Mouse (Mus musculus): ENCODE data around the gene Trpm4.

Trpm4 gene

DNA sequence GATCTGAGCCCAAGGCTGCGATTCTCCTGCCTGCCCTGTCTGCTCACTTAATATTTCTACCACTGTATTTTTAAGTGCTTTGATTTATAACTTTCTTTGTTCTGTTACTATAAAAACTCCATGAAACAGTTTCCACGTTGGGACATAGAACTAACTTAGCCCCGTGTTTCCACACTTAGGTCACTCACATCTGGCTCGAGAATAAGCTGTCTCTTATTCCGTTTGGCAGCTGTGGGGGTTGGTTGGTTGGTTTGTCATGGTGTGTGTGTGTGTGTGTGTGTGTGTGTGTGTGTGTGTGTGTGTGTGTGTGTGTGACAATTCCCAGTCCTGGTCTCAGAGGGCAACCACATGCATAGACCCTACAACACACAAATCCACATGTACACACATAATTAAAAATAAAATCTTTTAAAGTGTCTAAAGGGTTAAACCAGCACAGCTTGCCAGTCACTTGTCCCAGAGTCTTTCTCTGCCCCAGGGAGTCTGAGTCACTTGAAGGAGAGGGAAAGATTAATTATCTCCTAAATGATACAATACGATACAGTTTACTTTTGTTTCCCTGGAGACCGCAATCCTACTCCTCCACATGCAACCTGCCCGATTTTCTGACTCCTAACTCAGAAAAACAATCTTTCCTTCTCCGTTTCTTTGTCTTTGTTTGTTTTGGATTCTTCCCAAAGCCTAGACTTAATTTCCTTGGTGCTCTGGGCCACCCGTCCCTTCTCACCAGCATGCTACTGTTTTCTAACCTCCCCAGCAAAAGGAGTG is 20.7 kb downstream of the Trpm4 start:
- DNase-seq (ENCODE audit: low spot score in 2 of 2) = no peak

DNA sequence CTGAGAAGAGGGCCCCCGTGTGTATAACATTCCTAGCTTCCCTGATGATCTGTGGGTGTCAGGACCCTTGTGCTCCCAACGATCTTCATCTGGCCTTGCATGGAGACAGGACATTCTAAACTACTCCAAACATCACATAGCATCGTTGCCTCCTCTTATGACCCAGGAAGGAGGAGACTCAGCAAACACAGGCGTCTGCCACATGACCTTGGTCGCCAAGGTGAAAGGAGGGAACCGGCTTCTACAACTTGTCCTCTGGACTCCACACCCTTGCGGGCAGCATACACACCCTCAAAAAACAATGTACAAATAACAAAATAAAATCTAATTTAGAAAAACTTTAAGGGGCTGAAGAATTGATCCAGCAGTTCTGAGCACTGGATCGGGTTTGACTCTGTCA is 21.6 kb downstream of the Trpm4 start:
- DNase-seq (ENCODE audit: low spot score in 2 of 2) = no peak

DNA sequence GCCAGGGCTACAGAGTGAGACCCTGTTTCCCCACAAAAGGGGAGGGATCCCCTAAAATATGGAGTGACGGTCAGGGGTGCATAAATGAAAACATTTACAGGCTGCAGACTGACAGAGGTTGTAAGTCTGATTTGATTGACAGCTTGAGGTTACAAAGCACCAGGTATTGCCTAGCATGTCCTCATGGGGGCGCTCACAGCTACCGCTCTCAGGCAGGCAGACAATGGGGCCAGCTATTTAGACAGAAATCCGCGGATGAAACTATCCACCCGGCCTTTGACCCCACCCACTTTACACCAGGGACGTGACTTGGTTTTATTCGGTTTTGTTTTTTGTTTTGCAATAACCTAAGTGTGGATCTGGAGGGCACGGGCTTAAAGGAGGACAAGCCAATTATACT is 24.1 kb downstream of the Trpm4 start:
- DNase-seq (ENCODE audit: low spot score in 2 of 2) = no peak

DNA sequence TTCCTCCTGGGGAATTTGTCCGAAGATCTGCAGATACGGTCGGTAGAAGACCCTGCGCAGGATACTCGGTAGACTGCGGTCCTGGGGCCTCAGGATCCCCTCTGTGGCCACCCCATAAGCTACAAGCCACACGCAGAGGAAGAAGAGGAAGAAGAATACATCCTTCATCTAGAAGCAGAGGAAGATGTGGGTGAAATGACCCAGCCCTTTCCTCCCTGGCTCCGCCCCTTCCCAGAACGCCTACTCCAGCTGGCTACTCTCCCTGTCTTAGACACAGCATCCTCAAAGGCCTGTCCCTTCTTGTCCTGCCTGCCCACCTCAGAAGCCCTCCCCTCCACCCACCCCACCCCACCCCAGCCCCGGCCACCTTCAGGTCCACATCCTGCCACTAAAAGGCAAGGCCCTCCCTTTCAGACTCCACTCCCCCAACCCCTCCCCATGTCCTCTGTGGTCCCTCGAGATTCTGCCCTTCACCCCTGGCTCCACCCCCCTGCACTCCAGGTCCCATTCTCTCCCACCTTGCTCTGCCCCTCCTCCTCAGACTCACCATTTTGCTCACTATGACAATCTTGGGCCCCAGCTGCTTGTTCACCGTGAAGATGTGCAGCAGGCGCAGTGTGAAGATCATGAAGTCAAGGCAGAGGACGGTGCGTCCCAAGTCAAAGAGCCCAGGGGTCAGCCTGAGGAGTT is 24.9 kb downstream of the Trpm4 start:
- DNase-seq (ENCODE audit: low spot score in 2 of 2) = no peak

DNA sequence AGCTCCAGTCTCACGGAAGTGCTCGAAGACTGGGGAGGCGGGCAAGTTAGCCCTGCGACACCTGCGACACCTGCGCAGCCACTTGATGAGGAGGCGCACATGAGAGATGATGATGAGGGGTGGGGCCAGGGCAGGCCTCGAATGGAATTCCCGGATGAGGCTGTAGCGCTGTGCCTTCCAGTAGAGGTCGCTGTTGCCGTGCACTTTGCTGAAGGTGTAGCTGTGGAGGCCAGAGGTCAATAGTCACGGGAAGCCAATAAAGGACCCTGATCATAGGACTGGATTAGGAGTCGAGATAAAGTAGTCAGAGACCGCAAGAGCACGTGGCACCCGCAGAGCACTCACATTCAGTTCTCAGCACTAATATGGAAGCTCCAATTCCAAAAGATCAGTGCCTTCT is 28.3 kb downstream of the Trpm4 start:
- peak in 1 of 2 experiments; percentile 49 for DNase-seq (ENCODE audit: low spot score in 2 of 2)

DNA sequence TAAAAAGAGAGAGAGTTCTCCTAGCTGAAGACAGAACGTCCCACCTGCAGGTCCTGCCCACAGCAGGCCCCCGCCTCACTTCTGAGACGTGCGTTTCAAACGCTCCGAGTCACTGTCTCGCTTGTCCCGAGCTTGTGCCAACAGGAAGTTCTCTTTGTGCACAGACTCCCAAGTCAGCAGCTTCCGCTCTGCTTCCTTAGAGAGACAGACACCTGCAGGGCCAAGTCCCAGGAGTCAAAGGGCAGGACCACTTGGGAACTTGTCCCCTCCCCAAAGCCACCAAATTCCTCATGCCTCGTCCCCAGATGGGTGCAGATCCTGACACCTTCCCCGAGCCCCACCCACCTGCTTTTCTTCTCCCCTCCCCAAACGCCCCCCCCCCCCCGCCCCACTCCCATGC is 28.7 kb downstream of the Trpm4 start:
- no peak for DNase-seq (ENCODE audit: low spot score in 2 of 2)

DNA sequence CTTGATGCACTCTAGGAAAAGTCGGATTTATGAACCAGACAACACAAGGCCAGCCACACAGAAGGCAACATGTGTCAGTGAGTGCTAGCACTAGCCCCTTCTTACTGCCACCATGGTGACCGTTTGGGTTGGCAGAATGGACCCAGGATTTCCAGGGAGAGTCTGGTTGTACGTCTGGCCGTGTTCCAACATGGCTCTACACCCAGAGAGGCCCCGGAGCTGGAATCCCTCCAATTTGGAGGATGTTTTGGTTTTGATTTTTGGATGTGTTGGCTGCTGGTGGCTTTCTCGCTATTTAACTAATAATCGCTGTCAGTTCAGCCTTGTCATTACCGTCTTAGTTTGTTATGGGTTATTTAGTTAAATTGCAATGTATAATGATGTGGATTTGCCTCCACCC is 31.0 kb downstream of the Trpm4 start:
- DNase-seq (ENCODE audit: low spot score in 2 of 2) = no peak

DNA sequence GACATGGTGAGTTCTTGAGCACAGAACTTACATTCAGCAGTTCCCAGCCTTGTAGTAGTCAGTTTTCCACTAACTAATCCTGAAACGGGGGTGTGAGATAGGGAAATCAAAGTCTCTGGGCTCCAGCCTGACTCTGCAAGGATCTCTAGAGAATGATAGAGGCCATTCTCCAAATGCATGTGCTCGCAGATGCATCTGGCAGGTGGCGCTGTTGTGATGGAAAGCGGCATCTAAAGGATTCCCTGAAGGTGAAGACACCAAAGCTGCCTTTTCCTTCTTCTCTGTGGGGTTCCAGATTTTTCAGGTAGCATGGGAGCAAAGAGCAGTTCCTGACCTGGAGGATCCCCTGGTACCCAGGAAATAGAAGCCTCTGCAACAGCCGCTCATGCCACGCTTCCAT is 33.3 kb downstream of the Trpm4 start:
- DNase-seq (ENCODE audit: low spot score in 2 of 2) = peak in 1 of 2 experiments; percentile 69

DNA sequence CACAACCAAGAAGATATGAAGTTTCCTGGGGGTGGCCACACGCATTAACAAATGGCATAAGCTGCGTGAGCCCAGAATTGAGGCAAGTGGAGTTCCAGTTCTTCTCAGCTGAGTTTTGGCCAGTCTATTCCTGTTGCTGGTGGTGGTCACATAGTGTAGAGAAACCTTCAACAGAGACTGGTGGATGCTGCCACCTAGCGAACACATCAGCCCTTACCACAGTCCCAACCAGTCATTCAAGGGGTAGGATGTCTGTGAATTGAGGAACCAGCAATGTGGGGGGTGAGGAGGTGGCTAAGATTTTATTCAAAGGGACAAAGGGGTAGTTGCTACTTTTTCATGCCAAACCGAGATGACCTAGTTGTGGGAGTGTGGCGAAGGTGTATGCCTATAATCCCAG is 33.8 kb downstream of the Trpm4 start:
- peak; percentile 72 to 75 for DNase-seq (ENCODE audit: low spot score in 2 of 2)

DNA sequence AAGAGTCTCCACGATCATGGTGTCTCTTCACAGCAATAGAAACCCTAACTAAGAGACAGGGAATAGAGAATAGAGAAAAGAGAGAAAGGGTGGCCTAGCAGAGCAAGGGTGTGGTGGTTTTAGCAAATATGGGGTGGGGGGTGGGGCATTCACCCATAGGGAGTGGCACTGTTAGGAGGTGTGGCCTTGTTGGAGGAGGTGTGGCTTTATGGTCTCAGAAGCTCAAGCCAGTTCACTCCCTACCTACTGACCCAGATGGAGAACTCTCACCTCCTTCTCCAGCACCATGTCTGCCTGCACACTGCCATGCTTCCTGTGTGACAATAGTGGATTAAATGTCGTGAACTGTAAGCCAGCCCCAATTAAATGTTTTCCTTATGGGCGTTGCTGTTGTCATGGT is 36.0 kb downstream of the Trpm4 start:
- no peak for DNase-seq (ENCODE audit: low spot score in 2 of 2)

DNA sequence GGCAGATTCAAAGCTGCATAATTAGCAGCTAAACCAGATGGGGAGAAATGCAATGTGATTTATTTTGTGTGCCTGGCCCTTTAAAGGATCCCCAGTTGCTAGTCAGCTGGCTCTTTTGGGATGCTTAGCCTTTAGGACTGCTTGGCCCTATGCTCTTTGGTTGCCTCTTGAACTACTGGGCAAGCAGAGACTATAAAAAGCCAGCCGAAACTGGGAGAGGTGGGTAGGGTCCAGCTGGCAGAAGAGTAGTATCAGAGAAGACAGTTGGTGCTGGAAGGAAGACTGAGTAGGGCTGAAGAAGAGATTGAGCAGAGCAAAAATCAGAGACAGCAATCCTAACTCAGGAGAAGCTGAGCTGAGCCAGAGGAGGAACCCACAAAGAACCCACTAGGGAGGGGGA is 37.0 kb downstream of the Trpm4 start:
- no peak for DNase-seq (ENCODE audit: low spot score in 2 of 2)

DNA sequence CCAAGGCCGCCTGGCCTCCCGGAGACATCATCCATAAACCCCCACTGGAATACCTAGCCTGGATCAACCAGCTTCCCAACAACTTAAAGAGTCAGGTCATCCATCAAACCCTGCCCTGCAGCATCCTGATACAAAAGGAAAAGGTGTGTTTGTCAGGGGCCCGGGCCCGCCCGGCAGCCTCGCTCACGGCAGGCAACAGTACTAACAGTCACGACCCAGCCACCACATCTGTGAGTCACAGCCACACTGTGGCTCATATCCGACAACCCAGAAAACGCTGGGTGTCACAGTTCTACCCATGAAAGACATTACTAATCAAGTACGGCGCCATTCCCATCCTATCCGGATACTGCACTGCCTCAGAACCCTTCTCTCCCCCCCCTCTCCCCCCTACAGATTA is 47.1 kb downstream of the Trpm4 start:
- DNase-seq (ENCODE audit: low spot score in 2 of 2) = no peak

DNA sequence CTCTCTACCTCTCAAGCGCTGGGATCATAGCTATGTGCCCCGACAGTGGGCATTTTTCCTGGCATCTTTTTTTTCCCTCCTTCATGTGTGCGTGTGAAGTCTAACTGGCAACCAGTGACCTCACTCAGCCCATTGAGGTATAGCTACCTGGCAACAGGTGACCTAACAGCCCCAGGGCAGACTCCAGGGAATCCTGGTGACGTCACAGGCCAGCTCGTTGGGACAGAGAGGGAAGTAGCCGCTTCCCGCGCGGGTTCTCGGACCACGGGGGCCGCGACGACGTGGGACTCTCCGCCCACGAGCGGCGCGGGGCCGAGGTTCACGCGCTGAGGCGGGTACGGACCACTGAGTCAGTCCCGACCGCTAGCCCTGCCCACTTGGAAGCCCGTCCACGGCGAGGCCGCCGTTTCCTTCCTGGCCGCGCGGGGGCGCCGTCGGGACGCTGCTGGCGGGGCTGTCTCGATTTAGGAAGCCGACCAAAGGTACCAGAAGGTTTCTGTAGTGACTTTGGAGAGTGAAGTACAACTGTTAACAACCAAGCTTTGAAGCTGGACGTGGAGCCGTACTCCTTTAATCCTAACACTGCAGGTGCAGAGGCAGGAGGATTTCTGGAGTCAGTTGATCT is 56.3 kb downstream of the Trpm4 start, which contains the start of gene Slc6a21:
TSS of gene Slc6a21 (plus strand) at position 378 of the 625 bp plus-strand sequence.
- DNase-seq (ENCODE audit: low spot score in 2 of 2) = peak; percentile 34 to 63

DNA sequence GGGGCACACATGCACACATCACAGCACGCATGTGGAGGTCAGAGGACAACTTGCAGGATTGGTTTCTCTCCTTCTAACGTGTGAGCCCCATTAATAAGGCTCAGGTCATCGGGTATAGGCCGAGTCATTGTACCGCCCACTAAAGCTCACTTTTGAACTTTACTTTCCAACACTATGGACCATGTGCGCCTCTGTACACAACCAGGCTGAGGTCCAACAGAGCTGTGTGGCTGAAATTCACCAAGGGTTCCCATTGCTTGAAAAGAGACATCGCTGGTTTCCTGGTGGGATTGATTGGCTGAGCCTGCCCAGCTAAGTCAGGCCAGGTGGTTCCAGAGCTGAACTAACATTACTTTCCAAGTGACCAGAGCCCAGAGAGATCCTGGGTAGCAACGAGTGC is 59.9 kb downstream of the Trpm4 start:
- no peak for DNase-seq (ENCODE audit: low spot score in 2 of 2)

DNA sequence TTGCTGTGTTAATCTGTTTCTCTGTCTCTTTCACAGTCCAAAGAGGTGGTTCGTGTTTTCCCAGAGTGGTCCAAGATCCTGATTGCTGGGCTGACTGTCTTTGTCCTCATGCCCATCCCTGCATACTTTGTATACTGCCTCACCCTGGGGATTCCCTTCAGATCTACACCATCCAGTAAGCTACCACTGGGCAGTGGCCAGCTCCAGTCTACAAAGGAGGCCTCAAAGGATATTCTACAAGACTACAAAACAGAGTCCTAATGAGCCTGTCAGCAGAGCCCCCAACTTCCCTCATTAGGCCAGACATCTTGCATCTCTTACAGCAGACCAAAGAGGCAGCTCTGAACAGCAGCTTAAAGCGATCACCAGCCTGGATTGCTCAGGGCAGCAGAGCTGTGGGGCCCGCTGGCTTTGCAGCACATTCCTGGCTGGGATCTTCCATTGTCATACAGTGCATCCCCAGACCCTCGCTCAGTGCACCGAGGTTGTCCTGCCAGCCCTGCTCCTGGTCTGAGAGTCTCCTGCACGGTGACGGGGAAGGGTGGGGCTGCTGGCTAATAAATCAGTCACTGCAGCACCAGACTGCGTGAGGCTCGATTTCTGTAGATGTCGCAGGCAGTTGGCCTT is 60.7 kb downstream of the Trpm4 start:
- DNase-seq (ENCODE audit: low spot score in 2 of 2) = no peak

DNA sequence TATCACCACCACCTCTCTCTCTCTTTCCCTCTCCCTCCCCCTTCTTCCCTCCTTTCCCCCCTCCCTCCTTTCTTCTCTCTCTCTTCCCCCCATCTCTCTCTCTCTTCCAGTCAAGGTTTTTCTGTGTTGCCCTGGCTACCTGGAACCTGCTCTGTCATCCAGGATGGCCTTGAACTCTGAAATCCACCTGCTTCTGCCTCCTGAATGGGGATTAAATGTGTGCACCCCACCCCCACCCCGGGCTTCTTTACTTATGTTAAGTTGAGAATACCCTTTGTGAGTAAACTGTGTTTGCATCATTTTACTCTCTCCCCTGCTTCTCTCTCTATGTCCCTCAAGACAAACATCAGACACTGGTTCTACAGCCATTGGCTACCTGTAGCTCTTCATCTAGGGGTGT is 68.1 kb downstream of the Trpm4 start:
- DNase-seq (ENCODE audit: low spot score in 2 of 2) = no peak

DNA sequence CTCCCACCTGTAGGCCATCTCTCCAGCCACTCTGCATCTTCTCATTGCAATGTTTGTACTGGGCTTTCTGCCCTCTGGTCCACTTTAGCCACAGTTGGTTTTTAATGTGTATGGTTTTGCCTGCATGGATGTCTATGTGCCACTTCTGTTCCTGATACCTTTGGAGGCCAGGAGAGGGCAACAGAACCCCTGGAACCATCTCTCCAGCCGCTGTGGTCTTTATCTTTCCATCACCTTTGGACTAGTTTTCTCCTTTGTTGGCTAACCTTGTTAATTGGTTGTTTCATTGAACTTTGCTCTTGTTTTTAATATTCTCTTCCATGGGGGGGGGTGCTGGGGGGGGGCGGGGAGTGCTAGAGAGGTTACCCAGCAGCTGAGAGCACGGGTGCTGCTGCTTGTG is 69.2 kb downstream of the Trpm4 start:
- no peak for DNase-seq (ENCODE audit: low spot score in 2 of 2)

DNA sequence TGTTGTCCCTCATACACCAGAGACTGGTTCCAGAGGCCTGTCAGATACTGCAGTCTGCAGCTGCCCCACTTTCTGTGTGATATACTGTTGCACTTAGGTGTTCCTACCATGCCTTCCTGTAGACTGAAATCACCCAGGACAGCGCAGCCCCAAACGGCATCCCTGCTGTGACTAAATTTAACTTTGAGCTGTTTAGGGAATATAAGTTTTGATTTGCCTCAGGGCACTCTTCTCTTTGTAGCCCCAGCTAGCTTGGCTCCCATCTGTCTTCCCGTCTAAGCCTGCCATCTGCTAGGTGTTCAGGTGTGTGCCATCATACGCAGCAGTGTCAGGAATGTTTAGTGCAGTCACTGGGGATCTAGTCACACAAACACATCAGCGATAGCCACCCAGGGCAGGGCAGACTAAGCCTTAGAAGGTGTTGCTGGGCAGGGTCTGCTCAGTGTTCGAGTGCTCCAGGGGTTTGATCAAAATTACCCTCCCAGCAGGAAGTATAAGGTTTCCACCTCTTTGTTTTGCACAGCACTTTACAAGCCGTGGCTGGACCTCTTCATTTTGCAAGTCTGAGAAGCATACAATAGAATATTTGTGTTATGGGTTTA is 70.5 kb downstream of the Trpm4 start:
- DNase-seq (ENCODE audit: low spot score in 2 of 2) = no peak

DNA sequence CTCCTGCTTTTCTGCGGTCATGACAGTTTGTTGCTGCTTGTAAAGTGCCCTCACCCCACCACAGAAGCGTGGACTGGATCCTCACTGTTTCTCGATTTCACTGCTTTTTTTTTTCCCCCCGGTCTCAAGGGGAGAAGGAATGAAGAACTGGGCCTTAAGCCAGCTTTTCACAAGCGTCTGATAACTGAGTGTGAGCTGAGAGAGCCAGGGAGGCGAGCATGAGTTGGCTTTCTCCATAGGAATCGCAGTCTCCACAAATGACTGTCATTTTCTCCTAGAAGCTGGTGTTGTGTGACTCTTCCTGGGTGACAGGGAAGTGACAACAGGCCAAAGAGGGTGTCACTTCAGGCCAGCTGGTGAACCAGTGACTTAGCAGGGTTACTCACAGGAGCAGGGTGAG is 71.3 kb downstream of the Trpm4 start:
- DNase-seq (ENCODE audit: low spot score in 2 of 2) = no peak

DNA sequence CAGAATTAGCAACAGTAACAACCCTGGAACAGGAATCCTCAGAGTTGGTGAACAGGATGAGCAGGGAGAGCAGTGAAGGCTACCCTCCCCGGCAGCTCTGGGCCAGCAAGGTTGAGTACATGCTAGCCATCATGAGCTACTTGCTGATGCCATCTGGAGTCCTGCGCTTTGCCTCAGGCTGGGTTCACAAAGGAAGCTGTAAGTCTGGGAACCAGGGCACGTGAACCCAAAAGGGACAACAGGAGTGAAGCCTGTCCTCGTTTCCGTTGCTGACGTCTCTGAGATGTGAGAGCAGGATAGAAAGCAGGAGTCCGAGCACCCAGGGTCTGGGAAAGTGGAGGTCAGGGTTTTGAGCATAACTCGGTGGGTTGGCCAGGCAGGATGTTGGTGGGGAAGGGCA is 74.3 kb downstream of the Trpm4 start:
- DNase-seq (ENCODE audit: low spot score in 2 of 2) = no peak

DNA sequence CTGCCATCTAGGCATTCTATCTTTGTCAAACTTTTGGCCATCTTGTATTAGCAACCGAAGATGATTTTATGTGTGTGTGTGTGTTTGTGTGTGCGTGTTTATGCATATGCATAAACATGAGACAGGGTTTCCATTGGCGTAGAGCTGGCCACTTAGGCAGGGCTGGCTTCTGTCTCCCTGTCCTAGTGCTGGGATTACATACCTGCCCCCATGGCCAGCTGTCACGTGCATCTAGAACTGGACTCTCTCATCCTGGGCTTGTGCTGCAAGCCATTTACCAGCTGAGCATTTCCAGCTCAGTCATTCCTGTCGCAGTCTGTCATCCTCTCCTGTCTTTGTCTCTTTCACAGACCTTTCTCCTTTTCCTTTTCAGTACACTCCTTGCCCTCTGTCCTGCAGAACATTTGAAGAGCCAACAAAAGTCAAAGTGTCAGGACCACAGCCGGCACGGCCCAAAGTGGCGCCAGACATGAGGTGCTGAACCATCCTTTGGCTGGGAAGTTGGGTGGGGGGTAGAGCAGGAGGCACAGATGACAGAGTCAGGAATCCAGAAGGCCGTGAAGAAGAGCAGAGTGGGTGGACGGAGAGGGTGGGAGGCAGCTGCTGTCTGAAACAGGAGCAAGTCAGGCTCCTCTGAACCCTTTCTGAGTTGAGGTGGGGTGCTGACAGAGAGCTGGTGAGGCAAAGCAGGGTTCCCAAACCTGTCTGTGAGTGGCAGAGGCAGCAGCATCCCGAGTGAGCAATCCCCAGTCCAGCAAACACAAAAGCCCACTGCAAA is 76.3 kb downstream of the Trpm4 start:
- DNase-seq (ENCODE audit: low spot score in 2 of 2) = no peak

All from frontal cortex, postnatal 10 days (tissue).